ENCODE assay signal across 8 mouse cellular contexts in genomic region chr17:24706982-24707800, GRCm38 (mm10). TPM values are rescaled to one million over a fixed set of nuclear protein-coding genes. Genes with fewer than 3 reads are reported as not detected.
DNase-seq lines count a peak whose midpoint lies in the region; ATAC-seq and TF ChIP-seq lines count a peak whose summit lies in the region.

Gene Tbl3, minus strand, starts transcription at chr17:24707660.

- peak within 1 kb of the TSS; percentile 84 for H3K4me3 ChIP-seq in ES-Bruce4 (ENCODE audit: low read depth, low read length)
- peak within 1 kb of the TSS; percentile 64 for H3K4me3 ChIP-seq in forebrain, embryonic 15.5 days
- H3K4me3 ChIP-seq in lung, adult 2 months (replicated peaks; ENCODE audit: extremely low read depth, low read depth, low read length): peak within 1 kb of the TSS; percentile 87

- peak within 1 kb of the TSS; percentile 59 for H3K9ac ChIP-seq in ES-Bruce4 (ENCODE audit: low read depth, poor library complexity, severe bottlenecking)
- H3K9ac ChIP-seq in forebrain, embryonic 15.5 days (replicated peaks): peak within 1 kb of the TSS; percentile 57

- no peaks in the 10 kb centered on the region for H3K9me3 ChIP-seq in ES-Bruce4 (replicated peaks; ENCODE audit: control insufficient read depth, insufficient read depth, low read length, poor library complexity, severe bottlenecking)
- H3K9me3 ChIP-seq in forebrain, embryonic 15.5 days: no peaks in the 10 kb centered on the region

- DNase-seq in cerebellum, adult 11 months: peak; percentile 87
- peak; percentile 85 for DNase-seq in heart, postnatal 25 days (ENCODE audit: low spot score)
- peak; percentile 92 to 97 for DNase-seq in layer of hippocampus, adult 18-20 months (ENCODE audit: low spot score in 2 of 2)
- peak; percentile 94 for DNase-seq in lung, adult 2 months
- peak; percentile 77 to 84 for DNase-seq in thymus, adult 18-20 months

- peaks cover 11% of the 10 kb centered on the region for H3K36me3 ChIP-seq in ES-Bruce4 (ENCODE audit: control insufficient read depth, insufficient read depth, low read length, poor library complexity, severe bottlenecking)
- peaks cover 26% of the 10 kb centered on the region for H3K36me3 ChIP-seq in forebrain, embryonic 15.5 days

- TF ChIP-seq CTCF in ES-Bruce4 (IDR thresholded peaks at IDR 0.05; ENCODE audit: low read depth, low read length): no peak
- TF ChIP-seq CTCF in lung, adult 2 months (IDR thresholded peaks at IDR 0.05; ENCODE audit: insufficient read depth, low read length): no peak

- TF ChIP-seq EP300 in ES-Bruce4 (IDR thresholded peaks at IDR 0.05; ENCODE audit: insufficient read depth, low read depth, low read length): 0 out of 2 replicates have a peak, but pooled peaks have one; percentile 26

- intact Hi-C loops in heart, postnatal 25 days (cut with DNase I): loop anchor here (1.0 kb wide), 1 partner anchor 31 kb away; no protein-coding TSS in a partner anchor

- peak within 1 kb of the TSS; percentile 61 for H3K4me2 ChIP-seq in forebrain, embryonic 15.5 days (replicated peaks)

- H3K27ac ChIP-seq in ES-Bruce4 (ENCODE audit: insufficient read depth, low read length): peak within 1 kb of the TSS; percentile 58
- H3K27ac ChIP-seq in forebrain, embryonic 15.5 days (replicated peaks): peak within 1 kb of the TSS; percentile 80

- ATAC-seq in forebrain, embryonic 15.5 days (replicated peaks): peak; percentile 92
- peak; percentile 89 for ATAC-seq in neutrophil, adult 5-6 weeks (ENCODE audit: extremely low read depth, insufficient number of reproducible peaks, low FRiP score, poor library complexity, severe bottlenecking)

- peak; percentile 58 for TF ChIP-seq POLR2A in ES-Bruce4 (IDR thresholded peaks at IDR 0.05; ENCODE audit: insufficient read depth, low read length)
- TF ChIP-seq POLR2A in lung, adult 2 months (IDR thresholded peaks at IDR 0.05; ENCODE audit: borderline replicate concordance, extremely low read depth, low read depth, low read length): peak; percentile 83; the same call in 1 of the 2 replicates

- no peaks in the 10 kb centered on the region for H3K4me1 ChIP-seq in ES-Bruce4 (ENCODE audit: control insufficient read depth, insufficient read depth, low read length)
- H3K4me1 ChIP-seq in forebrain, embryonic 15.5 days: peaks cover 20% of the 10 kb centered on the region
- 0 out of 2 replicates have a peak, but pooled peaks cover 2% of the 10 kb centered on the region for H3K4me1 ChIP-seq in lung, adult 2 months (ENCODE audit: control insufficient read depth, insufficient read depth, low read length)

- H3K27me3 ChIP-seq in ES-Bruce4 (ENCODE audit: control insufficient read depth, insufficient read depth, low read length, poor library complexity, severe bottlenecking): no peaks in the 10 kb centered on the region
- H3K27me3 ChIP-seq in forebrain, embryonic 15.5 days: no peaks in the 10 kb centered on the region

- WGBS in forebrain, embryonic 15.5 days: 4% methylated on average over 32 of the region's 32 CpGs
- WGBS in lung, adult 2 months: 3% methylated on average over 32 of the region's 32 CpGs

RNA-seq across cellular contexts. Expression of gene Tbl3, which starts in this region (rescaled TPM):
- 43.3 and 44.4 TPM in 2 replicates for polyA plus RNA-seq in ES-Bruce4 (2011; ENCODE audit: insufficient read depth, insufficient read length, low read depth, missing spikeins)
- polyA plus RNA-seq in forebrain, embryonic 15.5 days (2015; fragmentation: Nextera tagmentation; extraction: Ambion mirVana): 79.5 and 83.9 TPM in 2 replicates
- total RNA-seq in heart, postnatal 25 days (2021): 10 to 100 TPM; 16.0 to 16.9 TPM
- total RNA-seq in layer of hippocampus, adult 18-20 months (2021): 10 to 100 TPM; 31.7 to 32.5 TPM
- 45.4 and 60.7 TPM in 2 replicates for polyA plus RNA-seq in lung, adult 2 months (2012; rRNA removed)
- total RNA-seq in neutrophil, adult 5-6 weeks (2017): 10.1 and 10.4 TPM in 2 replicates

Comparison
In these comparisons a context has a peak if more than half of its experiments do, and no peak if none do; other contexts are left out.
1. Peak in every context shown above with its lines: DNase-seq, ATAC-seq, H3K4me3 ChIP-seq and H3K27ac ChIP-seq.